Mouse (Mus musculus): ENCODE data around the gene Eme2. TPM values are rescaled to one million over a fixed set of nuclear protein-coding genes. Genes with fewer than 3 reads are reported as not detected.

Eme2 gene
- 10 to 100 TPM; 12.1 to 16.3 TPM for total RNA-seq (2023)

GRCm38 (mm10) chr17:24894995-24895547 lies at the start of gene Eme2, which contains the start of gene Mrps34:
Gene Eme2 (minus strand): TSS chr17:24895087.
Gene Mrps34 (plus strand): TSS chr17:24895116.

GRCm38 (mm10) chr17:24936259-24937237 lies 41.7 kb upstream of the Eme2 start, which contains the start of gene Mapk8ip3:
Gene Mapk8ip3 (minus strand): TSS chr17:24936977.

GRCm38 (mm10) chr17:24896241-24896992 lies 1.5 kb upstream of the Eme2 start, which contains the start of gene Nme3:
Gene Nme3 (plus strand): TSS chr17:24896500.

GRCm38 (mm10) chr17:24886134-24886931 lies 8.6 kb downstream of the Eme2 start, which contains the start of the genes Nubp2 and Spsb3:
Gene Nubp2 (minus strand): TSS chr17:24886349.
Gene Spsb3 (plus strand): TSS chr17:24886643.

GRCm38 (mm10) chr17:24865776-24866175 lies 29.1 kb downstream of the Eme2 start, which contains the start of gene Igfals:
Gene Igfals (plus strand): TSS chr17:24865997.

GRCm38 (mm10) chr17:24850065-24850772 lies 44.7 kb downstream of the Eme2 start, which contains the start of gene Fahd1:
Gene Fahd1 (minus strand): TSS chr17:24850364.

GRCm38 (mm10) chr17:24839842-24840241 lies 55.0 kb downstream of the Eme2 start, which contains the start of gene Hagh:
Gene Hagh (plus strand): TSS chr17:24840143.

Other genes starting within 250 kb of the Eme2 start
- gene Slc9a3r2, start 244.8 kb downstream of the Eme2 start, total RNA-seq (2023) = 1 to 10 TPM; 2.1 to 3.1 TPM
- gene Npw, start 236.6 kb downstream of the Eme2 start, total RNA-seq (2023) = not detected
- 10 to 100 TPM; 27.1 to 28.0 TPM for gene Zfp598, start 225.4 kb downstream of the Eme2 start, total RNA-seq (2023)
- gene Syngr3, start 205.1 kb downstream of the Eme2 start, total RNA-seq (2023) = not detected
- gene Gfer, start 198.9 kb downstream of the Eme2 start, total RNA-seq (2023) = 1 to 10 TPM; 7.6 to 9.4 TPM
- gene Noxo1, start 198.9 kb downstream of the Eme2 start, total RNA-seq (2023) = 1 to 10 TPM; 1.2 to 1.5 TPM
- gene Tbl3, start 187.4 kb downstream of the Eme2 start, total RNA-seq (2023) = 10 to 100 TPM; 16.4 to 16.5 TPM
- not detected for gene Rnf151, start 177.0 kb downstream of the Eme2 start, total RNA-seq (2023)
- gene Rps2, start 177.0 kb downstream of the Eme2 start, total RNA-seq (2023) = 100 to 1,000 TPM; 535 to 536 TPM
- gene Ndufb10, start 170.6 kb downstream of the Eme2 start, total RNA-seq (2023) = 10 to 100 TPM; 65.0 to 72.7 TPM
- gene Rpl3l, start 167.3 kb downstream of the Eme2 start, total RNA-seq (2023) = 1 to 10 TPM; 1.9 to 2.1 TPM
- gene Msrb1, start 158.4 kb downstream of the Eme2 start, total RNA-seq (2023) = 1,000 to 10,000 TPM; 1,180 to 1,230 TPM
- gene Hs3st6, start 142.1 kb downstream of the Eme2 start, total RNA-seq (2023) = not detected
- not detected for gene Meiob, start 90.8 kb downstream of the Eme2 start, total RNA-seq (2023)
- gene Hagh, start 54.9 kb downstream of the Eme2 start, total RNA-seq (2023) = 10 to 100 TPM; 46.5 to 47.8 TPM
- 1 to 10 TPM; 3.7 to 4.0 TPM for gene Fahd1, start 44.7 kb downstream of the Eme2 start, total RNA-seq (2023)
- under 1 TPM; 0.18 to 0.75 TPM for gene Igfals, start 29.1 kb downstream of the Eme2 start, total RNA-seq (2023)
- 10 to 100 TPM; 39.3 to 50.6 TPM for gene Nubp2, start 8.7 kb downstream of the Eme2 start, total RNA-seq (2023)
- gene Spsb3, start 8.4 kb downstream of the Eme2 start, total RNA-seq (2023) = 10 to 100 TPM; 24.0 to 27.7 TPM
- gene Mrps34, start within 50 bp of the Eme2 start, total RNA-seq (2023) = 10 to 100 TPM; 19.0 to 21.1 TPM
- 10 to 100 TPM; 19.8 to 20.9 TPM for gene Nme3, start 1.4 kb upstream of the Eme2 start, total RNA-seq (2023)
- gene Mapk8ip3, start 41.9 kb upstream of the Eme2 start, total RNA-seq (2023) = 10 to 100 TPM; 64.6 to 76.0 TPM
- 10 to 100 TPM; 37.2 to 45.7 TPM for gene Jpt2, start 65.6 kb upstream of the Eme2 start, total RNA-seq (2023)
- 10 to 100 TPM; 29.9 to 30.6 TPM for gene Cramp1l, start 120.7 kb upstream of the Eme2 start, total RNA-seq (2023)
- gene Ift140, start 121.0 kb upstream of the Eme2 start, total RNA-seq (2023) = 10 to 100 TPM; 15.6 to 16.4 TPM
- gene Tmem204, start 188.5 kb upstream of the Eme2 start, total RNA-seq (2023) = not detected
- gene Telo2, start 220.9 kb upstream of the Eme2 start, total RNA-seq (2023) = 10 to 100 TPM in 1 of 2 experiments, 1 to 10 TPM in 1; 7.8 to 11.1 TPM
- not detected for gene Ptx4, start 225.7 kb upstream of the Eme2 start, total RNA-seq (2023)
- 10 to 100 TPM; 28.9 to 29.5 TPM for gene Clcn7, start 238.3 kb upstream of the Eme2 start, total RNA-seq (2023)